Mouse (Mus musculus): Measurements from ENCODE around the gene Heatr5a. TPM values are rescaled to one million over a fixed set of nuclear protein-coding genes. Genes with fewer than 3 reads are reported as not detected.

Heatr5a gene
- total RNA-seq, 1 experiment, result 20.9 TPM

GRCm38 (mm10) chr12:51871446-51872144, 99.5 kb downstream of the Heatr5a start:
- H3K9me3 ChIP-seq (ENCODE audit: control insufficient read depth, insufficient read depth, low read depth, low read length), result peaks cover 2% of the 10 kb centered on the region; the same call in 1 of the 2 replicates
- in situ Hi-C loops (cut with MboI; ENCODE audit: low sequenced_read_pairs in 2 of 2, unreplicated experiment in 2 of 2), result no loop called here

DNA sequence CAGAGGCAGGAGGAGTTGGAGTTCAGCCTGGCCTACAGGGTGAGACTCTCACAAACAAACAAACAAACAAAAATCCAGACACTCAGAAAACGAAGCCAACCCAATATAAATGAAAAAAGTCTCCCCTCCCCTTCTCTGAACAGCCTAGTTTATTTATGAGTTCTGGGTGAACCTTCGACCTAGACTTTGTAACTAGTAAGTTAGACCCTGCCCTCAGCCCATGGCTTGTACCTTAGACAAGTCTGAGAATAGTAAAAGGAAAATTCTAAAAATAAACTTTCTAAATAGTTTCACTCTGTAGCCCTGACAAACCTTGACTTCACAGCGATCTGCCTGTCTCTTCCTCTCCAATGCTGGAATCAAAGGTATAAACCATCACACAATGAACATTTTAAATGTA, 101.6 kb downstream of the Heatr5a start:
- no peak overlapping the region for H3K27ac ChIP-seq (ENCODE audit: insufficient read depth, low read depth, low read length, poor library complexity, severe bottlenecking)
- no peak overlapping the region for H3K9ac ChIP-seq (ENCODE audit: insufficient read depth, low read depth, low read length, poor library complexity, severe bottlenecking)
- peaks cover 0 to 3% of the 10 kb centered on the region in 2 experiments; a peak in 1 of 4 replicates for H3K4me1 ChIP-seq (ENCODE audit: control insufficient read depth in 2 of 2, insufficient read depth in 2 of 2, low read length in 2 of 2, poor library complexity in 1 of 2)
- no peak for DNase-seq (ENCODE audit: low read depth, low spot score)
- H3K4me3 ChIP-seq (ENCODE audit: insufficient read depth in 1 of 2, low read depth in 1 of 2, low read length in 2 of 2, poor library complexity in 1 of 2, severe bottlenecking in 1 of 2), result no peak overlapping the region
- H3K9me3 ChIP-seq (ENCODE audit: control insufficient read depth, insufficient read depth, low read depth, low read length), result peaks cover 2% of the 10 kb centered on the region; the same call in 1 of the 2 replicates
- H3K36me3 ChIP-seq (ENCODE audit: control insufficient read depth, insufficient read depth, low read length, poor library complexity, severe bottlenecking), result 0 out of 2 replicates have a peak, but pooled peaks cover 2% of the 10 kb centered on the region
- TF ChIP-seq ZC3H11A (IDR thresholded peaks at IDR 0.05; ENCODE audit: borderline replicate concordance, low read depth, low read length) (no peak), MAFK (IDR thresholded peaks at IDR 0.05; ENCODE audit: insufficient read depth, low read depth, low read length) (no peak)
- in situ Hi-C loops (cut with MboI; ENCODE audit: low sequenced_read_pairs in 2 of 2, unreplicated experiment in 2 of 2), result no loop called here

More at GRCm38 (mm10) chr12:51871446-51872144, 99.5 kb downstream of the Heatr5a start:
- Histone ChIP-seq H3K27ac (ENCODE audit: insufficient read depth, low read depth, low read length, poor library complexity, severe bottlenecking) (no peak overlapping the region), H3K4me3 (ENCODE audit: insufficient read depth in 1 of 2, low read depth in 1 of 2, low read length in 2 of 2, poor library complexity in 1 of 2, severe bottlenecking in 1 of 2) (no peak overlapping the region), H3K4me1 (ENCODE audit: control insufficient read depth in 2 of 2, insufficient read depth in 2 of 2, low read length in 2 of 2, poor library complexity in 1 of 2) (no peaks in the 10 kb centered on the region), H3K36me3 (ENCODE audit: control insufficient read depth, insufficient read depth, low read length, poor library complexity, severe bottlenecking) (peaks cover 7% of the 10 kb centered on the region; the same call in 1 of the 2 replicates), H3K9ac (ENCODE audit: insufficient read depth, low read depth, low read length, poor library complexity, severe bottlenecking) (no peak overlapping the region)
- no peak for TF ChIP-seq ZNF384 (IDR thresholded peaks at IDR 0.05; ENCODE audit: low read depth, low read length)
- no peak for TF ChIP-seq CHD2 (IDR thresholded peaks at IDR 0.05; ENCODE audit: low read depth, low read length)
- TF ChIP-seq MAFK (IDR thresholded peaks at IDR 0.05; ENCODE audit: insufficient read depth, low read depth, low read length), result no peak
- no peak for DNase-seq (ENCODE audit: low read depth, low spot score)

- no peak for DNase-seq (ENCODE audit: low read depth, low spot score)
- H3K4me3 ChIP-seq (ENCODE audit: insufficient read depth in 1 of 2, low read depth in 1 of 2, low read length in 2 of 2, poor library complexity in 1 of 2, severe bottlenecking in 1 of 2), result no peak overlapping the region
- peaks cover 0 to 3% of the 10 kb centered on the region in 2 experiments; a peak in 1 of 4 replicates for H3K4me1 ChIP-seq (ENCODE audit: control insufficient read depth in 2 of 2, insufficient read depth in 2 of 2, low read length in 2 of 2, poor library complexity in 1 of 2)
- no peak overlapping the region for H3K9ac ChIP-seq (ENCODE audit: insufficient read depth, low read depth, low read length, poor library complexity, severe bottlenecking)
- H3K36me3 ChIP-seq (ENCODE audit: control insufficient read depth, insufficient read depth, low read length, poor library complexity, severe bottlenecking), result 0 out of 2 replicates have a peak, but pooled peaks cover 2% of the 10 kb centered on the region
- in situ Hi-C loops (cut with MboI; ENCODE audit: low sequenced_read_pairs in 2 of 2, unreplicated experiment in 2 of 2), result no loop called here
- TF ChIP-seq CHD2 (IDR thresholded peaks at IDR 0.05; ENCODE audit: low read depth, low read length), result no peak
- TF ChIP-seq HCFC1 (IDR thresholded peaks at IDR 0.05; ENCODE audit: borderline replicate concordance, insufficient read depth, low read length), result no peak
- no peak for TF ChIP-seq ZC3H11A (IDR thresholded peaks at IDR 0.05; ENCODE audit: borderline replicate concordance, low read depth, low read length)
- TF ChIP-seq ZNF384 (IDR thresholded peaks at IDR 0.05; ENCODE audit: low read depth, low read length), result no peak
- no peak for TF ChIP-seq MAFK (IDR thresholded peaks at IDR 0.05; ENCODE audit: insufficient read depth, low read depth, low read length)
- H3K27ac ChIP-seq (ENCODE audit: insufficient read depth, low read depth, low read length, poor library complexity, severe bottlenecking), result no peak overlapping the region
- H3K9me3 ChIP-seq (ENCODE audit: control insufficient read depth, insufficient read depth, low read depth, low read length), result peaks cover 2% of the 10 kb centered on the region; the same call in 1 of the 2 replicates
These were observed 104.0 kb downstream of the Heatr5a start for GRCm38 (mm10) chr12:51867076-51867475.

DNA sequence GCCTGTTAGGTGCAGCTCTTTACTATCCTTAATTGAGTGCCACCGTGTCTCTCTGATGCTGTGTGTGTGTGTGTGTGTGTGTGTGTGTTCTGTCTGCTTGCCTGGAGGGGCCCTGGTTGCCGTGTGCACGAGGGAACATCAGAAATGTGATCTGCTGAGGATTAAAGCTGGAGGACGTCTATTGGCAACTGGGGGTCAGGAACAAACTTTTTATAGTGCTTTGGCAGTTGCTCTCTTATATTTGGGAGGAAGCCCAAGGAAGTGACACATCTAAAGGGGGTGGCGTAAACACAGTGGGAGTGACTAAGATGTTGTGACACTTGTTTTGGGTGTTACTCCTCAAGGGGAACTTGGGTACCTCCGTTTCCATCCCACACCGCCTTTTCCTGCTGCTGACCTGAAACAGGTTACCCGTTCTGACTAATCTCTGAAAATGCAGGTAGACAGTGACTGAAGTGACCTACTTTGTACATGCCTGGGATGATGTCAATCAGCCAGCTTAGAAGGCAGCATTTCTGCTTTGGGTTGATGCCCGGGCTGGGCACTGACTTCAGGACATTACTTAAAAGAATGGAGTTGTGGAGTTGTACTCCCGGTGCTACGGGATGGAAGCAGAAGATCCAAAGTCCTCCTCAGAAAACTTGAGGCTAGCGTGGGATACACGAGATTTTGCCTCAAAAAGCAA, 104.8 kb downstream of the Heatr5a start:
- no peak for TF ChIP-seq ZNF384 (IDR thresholded peaks at IDR 0.05; ENCODE audit: low read depth, low read length)
- TF ChIP-seq MAFK (IDR thresholded peaks at IDR 0.05; ENCODE audit: insufficient read depth, low read depth, low read length), result no peak
- TF ChIP-seq ZC3H11A (IDR thresholded peaks at IDR 0.05; ENCODE audit: borderline replicate concordance, low read depth, low read length), result no peak
- TF ChIP-seq HCFC1 (IDR thresholded peaks at IDR 0.05; ENCODE audit: borderline replicate concordance, insufficient read depth, low read length), result no peak
- TF ChIP-seq CHD2 (IDR thresholded peaks at IDR 0.05; ENCODE audit: low read depth, low read length), result no peak
- Histone ChIP-seq H3K27ac (ENCODE audit: insufficient read depth, low read depth, low read length, poor library complexity, severe bottlenecking) (no peak overlapping the region), H3K9me3 (ENCODE audit: control insufficient read depth, insufficient read depth, low read depth, low read length) (peaks cover under 1% of the 10 kb centered on the region; the same call in 1 of the 2 replicates), H3K4me1 (ENCODE audit: control insufficient read depth in 2 of 2, insufficient read depth in 2 of 2, low read length in 2 of 2, poor library complexity in 1 of 2) (peaks cover 0 to 3% of the 10 kb centered on the region in 2 experiments; a peak in 1 of 4 replicates), H3K4me3 (ENCODE audit: insufficient read depth in 1 of 2, low read depth in 1 of 2, low read length in 2 of 2, poor library complexity in 1 of 2, severe bottlenecking in 1 of 2) (no peak overlapping the region), H3K36me3 (ENCODE audit: control insufficient read depth, insufficient read depth, low read length, poor library complexity, severe bottlenecking) (no peaks in the 10 kb centered on the region), H3K9ac (ENCODE audit: insufficient read depth, low read depth, low read length, poor library complexity, severe bottlenecking) (no peak overlapping the region)
- DNase-seq (ENCODE audit: low read depth, low spot score), result no peak
- in situ Hi-C loops (cut with MboI; ENCODE audit: low sequenced_read_pairs in 2 of 2, unreplicated experiment in 2 of 2), result no loop called here
